Mouse (Mus musculus) CH12.LX (cell line): ENCODE data around the gene Krt83.

Experiments
- CTCF ChIP-seq, 2 experiments: IDR thresholded peaks in 1 of 2; conservative IDR thresholded peaks in 1 of 2; 2 replicates each; pipeline ENCODE4 v1.5.1; 2011 to 2012; ENCODE audit warnings: low read depth in 2 of 2, low read length in 2 of 2, improper control_type of control experiment in 1 of 2, inconsistent platforms in 1 of 2, mild to moderate bottlenecking in 1 of 2, moderate library complexity in 1 of 2
- USF1 ChIP-seq: IDR thresholded peaks from 2 replicates; pipeline ENCODE4 v1.6.1; 2014; ENCODE audit warnings: low read depth, mild to moderate bottlenecking, inconsistent platforms, low read length, improper control_type of control experiment

- TF ChIP-seq CTCF (conservative IDR thresholded peaks at IDR 0.05 in 1 of 2, IDR thresholded peaks at IDR 0.05 in 1 of 2; ENCODE audit: low read depth in 2 of 2, low read length in 2 of 2) (no peak), USF1 (no peak)
Measured at GRCm38 (mm10) chr15:101485911-101486635, 5.2 kb downstream of the Krt83 start.
